Mouse (Mus musculus): Measurements from ENCODE around the gene Pou3f1. TPM values are rescaled to one million over a fixed set of nuclear protein-coding genes. Genes with fewer than 3 reads are reported as not detected.

Pou3f1 gene
- polyA plus RNA-seq, 1 experiment from 2014 or later = 0.10 TPM

DNA sequence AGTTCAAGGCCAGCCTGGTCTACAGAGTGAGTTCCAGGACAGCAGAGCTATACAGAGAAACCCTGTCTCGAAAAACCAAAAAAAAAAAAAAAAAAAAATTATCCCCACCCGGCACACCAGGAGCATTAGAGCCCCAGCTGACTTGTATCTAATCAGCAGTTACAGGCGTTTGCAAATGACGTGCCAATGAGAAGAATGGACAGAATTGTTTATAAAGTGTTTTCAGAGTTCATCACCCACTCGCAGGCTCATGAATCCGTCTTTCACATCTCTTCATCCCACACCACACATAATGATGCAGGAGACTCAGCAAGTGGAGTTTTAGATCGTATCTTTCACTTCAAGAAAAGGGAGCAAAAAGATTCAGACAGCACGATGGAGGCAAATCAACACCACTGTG lies 28.8 kb downstream of the Pou3f1 start:
- Histone ChIP-seq H3K4me1 (ENCODE audit: control insufficient read depth, insufficient read depth, low read length) (no peaks in the 10 kb centered on the region), H3K9ac (replicated peaks; ENCODE audit: low read depth, low read length) (no peak overlapping the region), H3K4me2 (replicated peaks; ENCODE audit: low read depth, low read length) (no peak overlapping the region), H3K9me3 (ENCODE audit: control insufficient read depth, low read depth, low read length) (no peaks in the 10 kb centered on the region), H3K27me3 (ENCODE audit: control insufficient read depth, insufficient read depth, low read length) (no peaks in the 10 kb centered on the region), H3K27ac (ENCODE audit: low read length) (no peak overlapping the region), H3K36me3 (ENCODE audit: control insufficient read depth, insufficient read depth, low read length) (peaks cover 37% of the 10 kb centered on the region), H3K4me3 (ENCODE audit: low read depth, low read length) (no peak overlapping the region)
- ATAC-seq (ENCODE audit: insufficient number of reproducible peaks, insufficient read depth, low FRiP score, low read depth) = no peak
- 70% methylated on average over 8 of the region's 8 CpGs for WGBS

DNA sequence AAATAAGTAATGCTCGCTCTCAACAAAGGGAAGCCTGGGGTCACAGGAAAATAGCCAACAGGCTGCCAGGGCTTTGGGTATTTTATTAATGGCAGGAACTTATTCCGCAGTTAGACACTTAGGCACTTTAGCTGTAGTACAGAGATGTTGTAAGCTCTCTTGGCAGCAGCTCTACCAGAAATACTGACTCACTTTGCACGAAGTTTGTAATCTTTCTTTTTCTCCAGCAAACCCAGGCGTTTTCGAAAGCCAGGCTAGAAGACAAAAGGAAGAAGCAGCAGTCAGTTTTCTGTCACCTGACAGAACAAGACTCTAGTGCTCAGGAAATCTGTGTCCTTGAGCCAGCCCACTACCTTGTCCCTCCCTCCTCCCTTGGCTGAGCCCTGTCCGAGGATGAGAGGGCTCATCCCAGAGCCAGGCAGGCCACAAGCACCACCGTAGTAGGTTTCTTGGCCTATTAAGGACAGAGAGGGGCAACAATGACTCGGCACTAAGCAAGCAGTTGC lies 29.3 kb downstream of the Pou3f1 start:
- H3K4me3 ChIP-seq (ENCODE audit: low read depth, low read length) = no peak overlapping the region
- peaks cover 37% of the 10 kb centered on the region for H3K36me3 ChIP-seq (ENCODE audit: control insufficient read depth, insufficient read depth, low read length)
- no peaks in the 10 kb centered on the region for H3K9me3 ChIP-seq (ENCODE audit: control insufficient read depth, low read depth, low read length)
- no peaks in the 10 kb centered on the region for H3K27me3 ChIP-seq (ENCODE audit: control insufficient read depth, insufficient read depth, low read length)
- H3K27ac ChIP-seq (ENCODE audit: low read length) = no peak overlapping the region
- no peak overlapping the region for H3K9ac ChIP-seq (replicated peaks; ENCODE audit: low read depth, low read length)
- peaks cover 2% of the 10 kb centered on the region; the same call in 1 of the 2 replicates for H3K4me1 ChIP-seq (ENCODE audit: control insufficient read depth, insufficient read depth, low read length)
- ATAC-seq (ENCODE audit: insufficient number of reproducible peaks, insufficient read depth, low FRiP score, low read depth) = no peak
- WGBS = 76% methylated on average over 8 of the region's 8 CpGs
- no peak overlapping the region for H3K4me2 ChIP-seq (replicated peaks; ENCODE audit: low read depth, low read length)

DNA sequence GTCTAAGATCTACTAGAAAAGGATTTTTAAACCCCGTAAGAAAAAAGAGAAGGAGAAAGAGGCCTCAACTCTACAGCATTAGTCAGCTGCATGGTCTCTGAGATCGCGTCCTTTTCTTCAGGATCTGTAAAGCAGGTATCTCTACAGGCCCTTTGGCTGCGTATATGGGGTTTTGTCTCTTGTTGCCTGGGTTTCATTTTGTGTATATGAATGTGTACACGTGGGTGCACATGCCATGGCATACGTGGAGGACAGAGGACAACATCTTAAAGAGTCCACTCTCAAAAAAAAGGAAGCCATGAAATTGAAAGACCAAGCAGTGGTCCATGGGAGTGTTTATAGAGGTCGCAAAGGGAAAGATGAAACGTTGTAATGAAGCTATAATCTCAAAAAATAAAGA lies 34.8 kb downstream of the Pou3f1 start:
- Histone ChIP-seq H3K4me3 (ENCODE audit: low read depth, low read length) (no peak overlapping the region), H3K9me3 (ENCODE audit: control insufficient read depth, low read depth, low read length) (no peaks in the 10 kb centered on the region), H3K27ac (ENCODE audit: low read length) (no peak overlapping the region), H3K27me3 (ENCODE audit: control insufficient read depth, insufficient read depth, low read length) (no peaks in the 10 kb centered on the region), H3K36me3 (ENCODE audit: control insufficient read depth, insufficient read depth, low read length) (no peaks in the 10 kb centered on the region; the same call in 1 of the 2 replicates), H3K4me1 (ENCODE audit: control insufficient read depth, insufficient read depth, low read length) (peaks cover 8% of the 10 kb centered on the region; the same call in 1 of the 2 replicates), H3K9ac (replicated peaks; ENCODE audit: low read depth, low read length) (no peak overlapping the region), H3K4me2 (replicated peaks; ENCODE audit: low read depth, low read length) (no peak overlapping the region)
- ATAC-seq (ENCODE audit: insufficient number of reproducible peaks, insufficient read depth, low FRiP score, low read depth) = no peak
- WGBS = 90% methylated on average over 8 of the region's 8 CpGs

DNA sequence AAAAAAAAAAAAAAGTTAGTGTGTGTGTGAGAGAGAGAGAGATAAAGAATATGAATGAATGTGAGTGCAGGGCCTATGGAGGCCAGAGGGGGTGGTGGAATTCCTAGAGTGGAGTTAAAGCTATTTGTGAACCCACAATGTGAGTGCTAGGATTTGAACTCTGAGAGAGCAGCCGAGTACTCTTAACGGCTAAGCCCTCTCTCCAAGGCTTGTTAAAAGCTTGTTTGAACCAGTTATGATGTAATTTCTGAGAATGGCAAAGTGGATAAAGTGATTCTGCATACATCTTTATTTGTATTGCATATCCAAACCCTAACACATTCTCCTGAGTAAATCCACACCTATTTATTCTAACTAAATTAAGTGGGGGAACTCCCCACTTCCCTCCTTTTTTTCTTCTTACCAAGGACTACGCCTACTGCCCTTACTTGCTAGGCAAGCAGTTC lies 35.8 kb downstream of the Pou3f1 start:
- H3K4me2 ChIP-seq (replicated peaks; ENCODE audit: low read depth, low read length) = peak overlapping the region; percentile 53
- no peaks in the 10 kb centered on the region for H3K9me3 ChIP-seq (ENCODE audit: control insufficient read depth, low read depth, low read length)
- H3K4me3 ChIP-seq (ENCODE audit: low read depth, low read length) = peak overlapping the region; percentile 66
- no peaks in the 10 kb centered on the region for H3K36me3 ChIP-seq (ENCODE audit: control insufficient read depth, insufficient read depth, low read length)
- H3K27ac ChIP-seq (ENCODE audit: low read length) = no peak overlapping the region
- H3K9ac ChIP-seq (replicated peaks; ENCODE audit: low read depth, low read length) = peak overlapping the region; percentile 71; the same call in 1 of the 2 replicates
- peaks cover 8% of the 10 kb centered on the region; the same call in 1 of the 2 replicates for H3K4me1 ChIP-seq (ENCODE audit: control insufficient read depth, insufficient read depth, low read length)
- ATAC-seq (ENCODE audit: insufficient number of reproducible peaks, insufficient read depth, low FRiP score, low read depth) = no peak
- 45% methylated on average over 3 of the region's 3 CpGs for WGBS
- no peaks in the 10 kb centered on the region for H3K27me3 ChIP-seq (ENCODE audit: control insufficient read depth, insufficient read depth, low read length)

DNA sequence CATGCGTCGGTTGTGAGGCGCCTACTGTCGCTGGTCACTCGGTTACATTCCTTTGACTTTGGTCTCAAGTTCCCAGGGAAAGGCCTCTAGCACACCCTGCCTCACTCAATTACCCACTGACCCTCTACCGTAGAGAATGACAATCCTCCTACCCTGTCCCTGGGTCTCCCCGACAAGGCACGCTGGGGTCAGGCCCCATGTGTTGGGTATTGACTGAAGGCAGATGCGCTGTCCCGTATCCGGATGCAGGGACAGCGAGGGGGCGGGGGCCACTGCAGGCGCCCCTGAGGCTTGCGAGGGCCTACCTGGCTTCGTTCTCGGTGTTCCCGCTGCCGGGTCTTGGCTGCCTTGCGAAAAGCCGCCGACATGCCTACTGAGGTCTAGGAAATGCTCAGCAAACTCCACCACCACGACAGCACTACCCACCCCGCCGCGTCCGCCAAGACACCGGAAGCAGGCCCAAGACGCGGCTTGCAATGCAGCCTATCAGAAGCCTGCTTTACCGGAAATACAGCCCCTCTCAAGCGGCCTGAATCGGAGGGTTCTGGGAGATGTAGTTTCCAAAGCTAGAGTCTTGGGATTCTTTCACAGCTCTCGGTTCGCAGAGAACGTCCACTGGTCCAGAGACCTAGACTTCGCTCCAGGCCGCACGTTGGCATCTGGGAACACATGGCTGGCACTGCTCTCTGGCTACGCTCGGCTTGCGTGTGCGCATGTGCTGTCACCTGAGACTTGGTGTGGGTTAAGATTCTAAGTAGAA lies 36.7 kb downstream of the Pou3f1 start, which contains the start of gene Utp11:
TSS of gene Utp11 (minus strand) at position 466 of the 760 bp plus-strand sequence.
- Histone ChIP-seq H3K4me3 (ENCODE audit: low read depth, low read length) (peak within 1 kb of the TSS; percentile 66), H3K27me3 (ENCODE audit: control insufficient read depth, insufficient read depth, low read length) (no peaks in the 10 kb centered on the region), H3K4me1 (ENCODE audit: control insufficient read depth, insufficient read depth, low read length) (peaks cover 8% of the 10 kb centered on the region; the same call in 1 of the 2 replicates), H3K36me3 (ENCODE audit: control insufficient read depth, insufficient read depth, low read length) (no peaks in the 10 kb centered on the region), H3K9me3 (ENCODE audit: control insufficient read depth, low read depth, low read length) (no peaks in the 10 kb centered on the region), H3K4me2 (replicated peaks; ENCODE audit: low read depth, low read length) (peak within 1 kb of the TSS; percentile 57), H3K27ac (ENCODE audit: low read length) (peak within 1 kb of the TSS; percentile 68), H3K9ac (replicated peaks; ENCODE audit: low read depth, low read length) (peak within 1 kb of the TSS; percentile 71)
- 1% methylated on average over 43 of the region's 43 CpGs for WGBS
- ATAC-seq (ENCODE audit: insufficient number of reproducible peaks, insufficient read depth, low FRiP score, low read depth) = peak; percentile 92

DNA sequence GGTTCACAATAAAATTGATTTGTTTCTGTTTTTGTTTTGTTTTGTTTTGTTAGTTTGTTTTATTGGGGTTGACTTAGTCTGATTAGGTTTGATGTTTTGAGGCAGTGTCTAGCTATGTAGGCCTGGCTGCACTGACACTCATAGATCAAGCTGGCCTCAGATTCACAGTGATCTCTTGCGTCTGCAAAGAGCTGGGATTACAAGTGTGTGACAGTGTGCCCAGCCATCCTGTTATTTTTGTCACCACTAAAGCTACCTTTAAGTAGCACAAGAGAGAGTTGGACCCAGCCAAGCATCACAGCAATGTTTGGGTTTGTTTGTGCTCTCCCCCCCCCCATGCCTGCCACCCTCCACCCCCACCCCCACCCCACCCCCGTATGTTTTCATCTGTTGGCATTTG lies 38.0 kb downstream of the Pou3f1 start:
- no peaks in the 10 kb centered on the region for H3K27me3 ChIP-seq (ENCODE audit: control insufficient read depth, insufficient read depth, low read length)
- no peak overlapping the region for H3K4me2 ChIP-seq (replicated peaks; ENCODE audit: low read depth, low read length)
- no peaks in the 10 kb centered on the region for H3K9me3 ChIP-seq (ENCODE audit: control insufficient read depth, low read depth, low read length)
- no peaks in the 10 kb centered on the region for H3K36me3 ChIP-seq (ENCODE audit: control insufficient read depth, insufficient read depth, low read length)
- no peak for ATAC-seq (ENCODE audit: insufficient number of reproducible peaks, insufficient read depth, low FRiP score, low read depth)
- H3K4me1 ChIP-seq (ENCODE audit: control insufficient read depth, insufficient read depth, low read length) = peaks cover 10% of the 10 kb centered on the region
- no peak overlapping the region for H3K27ac ChIP-seq (ENCODE audit: low read length)
- H3K9ac ChIP-seq (replicated peaks; ENCODE audit: low read depth, low read length) = no peak overlapping the region
- 83% methylated on average over 2 of the region's 2 CpGs for WGBS
- no peak overlapping the region for H3K4me3 ChIP-seq (ENCODE audit: low read depth, low read length)

DNA sequence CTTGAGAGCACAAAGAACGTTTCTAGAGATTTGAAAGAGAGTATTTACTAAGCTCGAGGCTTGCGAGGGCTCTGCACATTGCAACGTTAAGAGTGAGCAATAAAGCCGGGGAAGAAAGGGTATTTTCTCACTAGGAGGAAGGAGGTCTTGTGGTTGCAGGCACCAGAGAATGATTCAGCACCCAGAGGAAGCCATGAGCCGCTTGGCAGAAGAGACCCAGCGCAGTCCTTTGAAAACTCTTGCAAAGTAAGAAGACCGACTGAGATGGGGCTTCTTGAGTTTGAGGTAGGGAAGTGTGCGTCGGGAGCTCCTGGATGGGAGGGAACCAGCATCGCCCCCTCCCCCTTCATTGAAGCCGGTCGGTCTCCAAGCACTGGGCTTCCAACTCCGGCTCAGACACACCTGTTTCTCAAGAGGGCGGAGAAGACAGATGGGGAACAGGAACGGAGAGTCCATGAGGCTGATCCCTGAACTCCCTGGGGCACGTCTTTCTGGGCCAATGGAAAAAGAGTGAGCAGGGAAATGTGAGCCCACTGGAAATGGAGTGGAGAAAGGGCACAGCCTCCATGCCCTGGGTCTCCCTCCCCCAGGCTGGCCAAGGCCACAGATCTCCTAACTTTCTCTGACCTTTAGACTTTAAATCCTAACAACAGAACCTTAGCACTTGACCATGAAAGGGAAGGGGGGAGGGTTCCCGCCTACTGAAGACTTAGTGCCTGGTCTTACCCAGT lies 39.3 kb downstream of the Pou3f1 start:
- Histone ChIP-seq H3K36me3 (ENCODE audit: control insufficient read depth, insufficient read depth, low read length) (no peaks in the 10 kb centered on the region), H3K4me1 (ENCODE audit: control insufficient read depth, insufficient read depth, low read length) (peaks cover 14% of the 10 kb centered on the region), H3K27me3 (ENCODE audit: control insufficient read depth, insufficient read depth, low read length) (no peaks in the 10 kb centered on the region), H3K4me2 (replicated peaks; ENCODE audit: low read depth, low read length) (peak overlapping the region; percentile 12; the same call in 1 of the 2 replicates), H3K9me3 (ENCODE audit: control insufficient read depth, low read depth, low read length) (no peaks in the 10 kb centered on the region), H3K9ac (replicated peaks; ENCODE audit: low read depth, low read length) (no peak overlapping the region), H3K27ac (ENCODE audit: low read length) (no peak overlapping the region), H3K4me3 (ENCODE audit: low read depth, low read length) (no peak overlapping the region)
- no peak for ATAC-seq (ENCODE audit: insufficient number of reproducible peaks, insufficient read depth, low FRiP score, low read depth)
- WGBS = 12% methylated on average over 18 of the region's 18 CpGs

DNA sequence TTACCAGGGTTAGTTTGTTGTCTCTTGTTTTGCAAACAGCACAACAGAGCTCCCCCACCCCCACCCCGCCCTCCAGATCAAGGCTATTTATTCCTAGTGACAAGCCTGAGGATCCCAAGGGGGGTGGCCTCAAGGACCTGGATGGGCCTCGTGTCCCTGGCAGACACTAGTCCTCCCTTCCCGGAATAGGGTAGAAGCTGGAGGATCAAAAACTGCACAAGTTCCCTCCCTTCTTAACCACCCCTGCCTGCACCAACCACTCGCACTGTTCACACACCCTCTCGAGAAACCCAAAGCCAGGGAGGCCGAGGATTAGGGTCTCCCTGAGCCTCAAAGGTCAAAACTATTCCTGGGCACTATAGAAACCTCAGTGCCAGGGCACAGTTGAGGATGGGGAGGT lies 43.2 kb downstream of the Pou3f1 start:
- Histone ChIP-seq H3K4me3 (ENCODE audit: low read depth, low read length) (peak overlapping the region; percentile 84), H3K4me1 (ENCODE audit: control insufficient read depth, insufficient read depth, low read length) (peaks cover 30% of the 10 kb centered on the region), H3K27me3 (ENCODE audit: control insufficient read depth, insufficient read depth, low read length) (no peaks in the 10 kb centered on the region), H3K9ac (replicated peaks; ENCODE audit: low read depth, low read length) (peak overlapping the region; percentile 85; the same call in 1 of the 2 replicates), H3K4me2 (replicated peaks; ENCODE audit: low read depth, low read length) (peak overlapping the region; percentile 74), H3K27ac (ENCODE audit: low read length) (peak overlapping the region; percentile 94), H3K36me3 (ENCODE audit: control insufficient read depth, insufficient read depth, low read length) (no peaks in the 10 kb centered on the region), H3K9me3 (ENCODE audit: control insufficient read depth, low read depth, low read length) (no peaks in the 10 kb centered on the region)
- no peak for ATAC-seq (ENCODE audit: insufficient number of reproducible peaks, insufficient read depth, low FRiP score, low read depth)
- 25% methylated on average over 6 of the region's 6 CpGs for WGBS

All from stomach, embryonic 14.5 days (tissue).